Mouse (Mus musculus): ENCODE measurements around the gene Hist4h4. TPM values are rescaled to one million over a fixed set of nuclear protein-coding genes. Genes with fewer than 3 reads are reported as not detected.

The Hist4h4 gene
- polyA plus RNA-seq, 1 experiment = 0.63 TPM

- Histone ChIP-seq H3K9me3 (replicated peaks; ENCODE audit: control insufficient read depth, insufficient read depth, low read length, poor library complexity, severe bottlenecking) (no peaks in the 10 kb centered on the region), H3K27ac (ENCODE audit: insufficient read depth, low read length) (no peak overlapping the region), H3K4me3 (ENCODE audit: low read depth, low read length) (no peak overlapping the region), H3K36me3 (ENCODE audit: control insufficient read depth, insufficient read depth, low read length, poor library complexity, severe bottlenecking) (no peaks in the 10 kb centered on the region), H3K4me1 (ENCODE audit: control insufficient read depth, insufficient read depth, low read length) (no peaks in the 10 kb centered on the region), H3K9ac (ENCODE audit: low read depth, poor library complexity, severe bottlenecking) (no peak overlapping the region), H3K27me3 (ENCODE audit: control insufficient read depth, insufficient read depth, low read length, poor library complexity, severe bottlenecking) (no peaks in the 10 kb centered on the region)
- no peak for TF ChIP-seq EP300 (IDR thresholded peaks at IDR 0.05; ENCODE audit: insufficient read depth, low read depth, low read length)
- peak; percentile 82 for TF ChIP-seq CTCF (IDR thresholded peaks at IDR 0.05; ENCODE audit: low read depth, low read length)
Observed at GRCm38 (mm10) chr6:136847790-136848189, 43.6 kb upstream of the Hist4h4 start.

DNA sequence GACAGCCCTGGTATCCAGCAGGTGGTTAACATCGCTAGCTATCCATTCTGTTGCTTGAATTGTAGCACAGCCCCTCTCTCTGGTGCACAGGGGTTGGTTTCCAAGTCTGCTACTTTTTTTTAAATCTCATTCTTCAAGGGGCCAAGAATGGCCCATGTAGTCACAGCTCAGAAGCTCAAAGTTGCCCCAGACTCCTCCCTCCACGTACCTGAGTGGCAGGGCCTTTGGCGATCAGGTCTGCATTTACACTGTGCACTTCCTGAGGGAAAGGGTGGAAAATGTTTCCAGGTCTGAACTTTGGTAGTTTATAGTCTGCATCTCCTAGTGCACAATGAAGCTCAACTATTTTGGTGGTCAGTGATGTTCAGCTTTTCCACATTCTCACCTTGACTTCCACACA, 43.1 kb upstream of the Hist4h4 start:
- H3K4me1 ChIP-seq (ENCODE audit: control insufficient read depth, insufficient read depth, low read length) = no peaks in the 10 kb centered on the region
- TF ChIP-seq POLR2A (IDR thresholded peaks at IDR 0.05; ENCODE audit: insufficient read depth, low read length) (no peak), CTCF (IDR thresholded peaks at IDR 0.05; ENCODE audit: low read depth, low read length) (no peak), EP300 (IDR thresholded peaks at IDR 0.05; ENCODE audit: insufficient read depth, low read depth, low read length) (no peak)
- no peak overlapping the region for H3K4me3 ChIP-seq (ENCODE audit: low read depth, low read length)
- no peaks in the 10 kb centered on the region for H3K36me3 ChIP-seq (ENCODE audit: control insufficient read depth, insufficient read depth, low read length, poor library complexity, severe bottlenecking)
- no peaks in the 10 kb centered on the region for H3K27me3 ChIP-seq (ENCODE audit: control insufficient read depth, insufficient read depth, low read length, poor library complexity, severe bottlenecking)
- no peak overlapping the region for H3K27ac ChIP-seq (ENCODE audit: insufficient read depth, low read length)
- H3K9me3 ChIP-seq (replicated peaks; ENCODE audit: control insufficient read depth, insufficient read depth, low read length, poor library complexity, severe bottlenecking) = no peaks in the 10 kb centered on the region
- no peak overlapping the region for H3K9ac ChIP-seq (ENCODE audit: low read depth, poor library complexity, severe bottlenecking)

DNA sequence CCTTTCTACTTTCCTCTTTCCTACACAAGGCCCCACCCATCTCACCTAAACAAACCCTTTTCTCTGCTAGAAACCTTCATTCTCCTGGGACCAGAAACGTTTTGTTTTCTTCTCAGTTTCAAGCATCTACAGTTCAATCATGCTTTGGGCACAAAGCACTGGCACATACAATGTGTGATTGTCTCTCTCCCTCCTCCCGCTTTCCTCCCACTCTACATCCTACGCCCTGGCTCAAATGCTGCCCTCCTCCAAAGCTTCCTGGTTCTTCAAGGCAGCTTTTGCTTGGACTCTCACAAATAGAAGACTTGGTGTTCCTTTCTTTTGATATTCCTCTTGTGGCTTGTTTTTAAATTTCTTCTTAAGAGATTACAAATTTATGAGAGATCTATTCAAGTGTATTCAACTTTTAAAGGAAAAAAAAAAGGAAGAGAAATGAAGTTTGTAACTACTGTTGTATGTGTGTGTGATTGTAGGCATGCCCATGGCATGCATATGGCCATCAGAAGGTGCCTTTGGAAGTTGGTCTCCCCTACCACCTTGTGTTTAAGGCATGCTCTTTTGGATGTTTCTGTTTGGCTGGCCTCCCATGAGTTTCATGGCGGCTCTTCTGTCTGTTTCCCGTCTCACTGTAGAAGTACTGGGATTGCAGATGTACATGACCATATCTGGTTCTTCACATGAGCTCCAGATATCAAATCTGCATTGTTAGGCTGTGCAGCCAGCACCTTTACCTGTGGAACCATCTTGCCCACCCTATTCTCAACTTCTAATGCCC, 41.7 kb upstream of the Hist4h4 start:
- Histone ChIP-seq H3K9ac (ENCODE audit: low read depth, poor library complexity, severe bottlenecking) (no peak overlapping the region), H3K27me3 (ENCODE audit: control insufficient read depth, insufficient read depth, low read length, poor library complexity, severe bottlenecking) (no peaks in the 10 kb centered on the region), H3K9me3 (replicated peaks; ENCODE audit: control insufficient read depth, insufficient read depth, low read length, poor library complexity, severe bottlenecking) (no peaks in the 10 kb centered on the region), H3K4me3 (ENCODE audit: low read depth, low read length) (no peak overlapping the region), H3K36me3 (ENCODE audit: control insufficient read depth, insufficient read depth, low read length, poor library complexity, severe bottlenecking) (no peaks in the 10 kb centered on the region), H3K4me1 (ENCODE audit: control insufficient read depth, insufficient read depth, low read length) (no peaks in the 10 kb centered on the region), H3K27ac (ENCODE audit: insufficient read depth, low read length) (no peak overlapping the region)
- TF ChIP-seq EP300 (IDR thresholded peaks at IDR 0.05; ENCODE audit: insufficient read depth, low read depth, low read length) (no peak), CTCF (IDR thresholded peaks at IDR 0.05; ENCODE audit: low read depth, low read length) (no peak), POLR2A (IDR thresholded peaks at IDR 0.05; ENCODE audit: insufficient read depth, low read length) (no peak)

DNA sequence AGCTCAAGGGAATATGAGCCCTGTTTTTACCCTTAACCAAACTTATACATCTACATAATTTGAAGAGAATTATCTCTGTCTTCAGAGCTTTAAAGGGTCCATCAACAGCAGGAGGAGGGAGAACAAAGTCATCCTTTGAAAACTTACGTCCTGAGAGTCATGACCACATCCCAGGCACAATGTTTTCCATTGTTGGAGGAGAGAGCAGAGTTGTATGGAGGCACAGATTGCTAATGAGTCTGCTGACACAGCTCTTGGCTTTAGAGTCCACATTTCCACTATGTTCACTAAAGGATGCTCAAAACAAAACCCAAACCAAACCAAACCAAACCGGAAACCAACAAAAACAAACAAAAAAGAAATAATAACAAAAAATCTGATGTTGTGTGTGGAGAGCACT, 40.7 kb upstream of the Hist4h4 start:
- TF ChIP-seq CTCF (IDR thresholded peaks at IDR 0.05; ENCODE audit: low read depth, low read length) = no peak
- TF ChIP-seq POLR2A (IDR thresholded peaks at IDR 0.05; ENCODE audit: insufficient read depth, low read length) = no peak
- no peak for TF ChIP-seq EP300 (IDR thresholded peaks at IDR 0.05; ENCODE audit: insufficient read depth, low read depth, low read length)
- H3K4me3 ChIP-seq (ENCODE audit: low read depth, low read length) = no peak overlapping the region
- no peak overlapping the region for H3K9ac ChIP-seq (ENCODE audit: low read depth, poor library complexity, severe bottlenecking)
- H3K9me3 ChIP-seq (replicated peaks; ENCODE audit: control insufficient read depth, insufficient read depth, low read length, poor library complexity, severe bottlenecking) = no peaks in the 10 kb centered on the region
- H3K27me3 ChIP-seq (ENCODE audit: control insufficient read depth, insufficient read depth, low read length, poor library complexity, severe bottlenecking) = no peaks in the 10 kb centered on the region
- H3K27ac ChIP-seq (ENCODE audit: insufficient read depth, low read length) = no peak overlapping the region
- no peaks in the 10 kb centered on the region for H3K4me1 ChIP-seq (ENCODE audit: control insufficient read depth, insufficient read depth, low read length)
- H3K36me3 ChIP-seq (ENCODE audit: control insufficient read depth, insufficient read depth, low read length, poor library complexity, severe bottlenecking) = no peaks in the 10 kb centered on the region

DNA sequence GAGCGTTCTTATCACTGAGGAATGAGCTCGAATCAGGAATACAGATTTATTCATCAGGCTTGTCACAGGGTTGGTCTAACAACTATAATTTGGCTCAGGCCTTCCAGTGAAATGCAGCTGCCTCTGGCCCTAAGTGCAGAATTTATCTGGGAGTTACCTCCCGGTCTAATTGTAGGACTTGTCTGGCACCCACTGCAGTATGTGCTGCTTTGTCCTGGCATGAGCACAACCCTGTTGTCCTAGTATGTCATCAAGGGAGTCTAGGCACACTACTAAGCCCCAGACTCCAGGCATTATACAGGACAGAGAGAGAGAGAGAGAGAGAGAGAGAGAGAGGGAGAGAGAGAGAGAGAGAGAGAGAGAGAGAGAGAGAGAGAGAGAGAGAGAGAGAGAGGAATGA, 33.1 kb upstream of the Hist4h4 start:
- TF ChIP-seq POLR2A (IDR thresholded peaks at IDR 0.05; ENCODE audit: insufficient read depth, low read length) (no peak), EP300 (IDR thresholded peaks at IDR 0.05; ENCODE audit: insufficient read depth, low read depth, low read length) (no peak), CTCF (IDR thresholded peaks at IDR 0.05; ENCODE audit: low read depth, low read length) (no peak)
- Histone ChIP-seq H3K9me3 (replicated peaks; ENCODE audit: control insufficient read depth, insufficient read depth, low read length, poor library complexity, severe bottlenecking) (no peaks in the 10 kb centered on the region), H3K36me3 (ENCODE audit: control insufficient read depth, insufficient read depth, low read length, poor library complexity, severe bottlenecking) (no peaks in the 10 kb centered on the region), H3K27me3 (ENCODE audit: control insufficient read depth, insufficient read depth, low read length, poor library complexity, severe bottlenecking) (no peaks in the 10 kb centered on the region), H3K4me3 (ENCODE audit: low read depth, low read length) (no peak overlapping the region), H3K9ac (ENCODE audit: low read depth, poor library complexity, severe bottlenecking) (no peak overlapping the region), H3K4me1 (ENCODE audit: control insufficient read depth, insufficient read depth, low read length) (no peaks in the 10 kb centered on the region), H3K27ac (ENCODE audit: insufficient read depth, low read length) (no peak overlapping the region)

- Histone ChIP-seq H3K9me3 (replicated peaks; ENCODE audit: control insufficient read depth, insufficient read depth, low read length, poor library complexity, severe bottlenecking) (no peaks in the 10 kb centered on the region), H3K9ac (ENCODE audit: low read depth, poor library complexity, severe bottlenecking) (no peak within 1 kb of the TSS), H3K27me3 (ENCODE audit: control insufficient read depth, insufficient read depth, low read length, poor library complexity, severe bottlenecking) (no peaks in the 10 kb centered on the region), H3K36me3 (ENCODE audit: control insufficient read depth, insufficient read depth, low read length, poor library complexity, severe bottlenecking) (no peaks in the 10 kb centered on the region), H3K4me1 (ENCODE audit: control insufficient read depth, insufficient read depth, low read length) (no peaks in the 10 kb centered on the region), H3K27ac (ENCODE audit: insufficient read depth, low read length) (no peak within 1 kb of the TSS), H3K4me3 (ENCODE audit: low read depth, low read length) (no peak within 1 kb of the TSS)
- no peak for TF ChIP-seq CTCF (IDR thresholded peaks at IDR 0.05; ENCODE audit: low read depth, low read length)
- TF ChIP-seq POLR2A (IDR thresholded peaks at IDR 0.05; ENCODE audit: insufficient read depth, low read length) = no peak
- TF ChIP-seq EP300 (IDR thresholded peaks at IDR 0.05; ENCODE audit: insufficient read depth, low read depth, low read length) = no peak
Observed at GRCm38 (mm10) chr6:136835352-136835751, 31.1 kb upstream of the Hist4h4 start, which contains the start of gene Smco3. Gene Smco3 (minus strand): TSS chr6:136835452.

Data from ES-Bruce4 (cell line).